Mouse (Mus musculus) MN1 (cell line): ENCODE measurements at regions not wholly inside any gene's neighbourhood (a gene's known extent, or its start where the extent isn't known, plus 50 kb on each side); places are given as distances from the start of the nearest gene placed in this dataset.
A peak's percentile ranks its signal among the peaks of the same experiment; 100 is the strongest.
"Not testable (repeated sequence)": the region's sequence is repeated elsewhere in the genome, so short reads cannot be mapped to it uniquely, and the experiment has no call there.

ENCODE experiments used
- DNase-seq: peaks from one replicate; pipeline ENCODE4 v3.0.0-alpha.2; 2016; ENCODE audit warnings: low spot score

GRCm38 (mm10) chr12:11037951-11038350 is 112.9 kb downstream of the Kcns3 start:
- DNase-seq = no peak

GRCm38 (mm10) chr12:11020571-11021545 is 130.0 kb downstream of the Kcns3 start:
- DNase-seq = no peak

GRCm38 (mm10) chr12:11011159-11011558 is 139.7 kb downstream of the Kcns3 start:
- DNase-seq = no peak

GRCm38 (mm10) chr12:10984295-10984694 is 166.6 kb downstream of the Kcns3 start:
- peak; percentile 2 for DNase-seq

GRCm38 (mm10) chr12:10949184-10949583 is 201.7 kb downstream of the Kcns3 start:
- no peak for DNase-seq

GRCm38 (mm10) chr12:10941064-10941463 is 209.8 kb downstream of the Kcns3 start:
- DNase-seq = no peak

GRCm38 (mm10) chr12:10900054-10900453 is 250.8 kb downstream of the Kcns3 start:
- DNase-seq = not testable (repeated sequence)

GRCm38 (mm10) chr12:10878791-10879190 is 272.1 kb downstream of the Kcns3 start:
- DNase-seq = no peak

GRCm38 (mm10) chr12:10874589-10875554 is 276.0 kb downstream of the Kcns3 start:
- no peak for DNase-seq

- DNase-seq = no peak
Measured at GRCm38 (mm10) chr12:10873716-10874401, 277.0 kb downstream of the Kcns3 start.

GRCm38 (mm10) chr12:10867674-10868635 is 282.9 kb downstream of the Kcns3 start:
- no peak for DNase-seq

- DNase-seq = no peak
Measured at GRCm38 (mm10) chr12:10866907-10867538, 283.8 kb downstream of the Kcns3 start.

- no peak for DNase-seq
Measured at GRCm38 (mm10) chr12:10865294-10865693, 285.6 kb downstream of the Kcns3 start.

- DNase-seq = no peak
Measured at GRCm38 (mm10) chr12:10820335-10820734, 330.5 kb downstream of the Kcns3 start.

- no peak for DNase-seq
Measured at GRCm38 (mm10) chr12:10818083-10818482, 332.8 kb downstream of the Kcns3 start.

GRCm38 (mm10) chr12:10817516-10817915 is 333.3 kb downstream of the Kcns3 start:
- DNase-seq = no peak

GRCm38 (mm10) chr12:10810597-10810996 is 340.3 kb downstream of the Kcns3 start:
- DNase-seq = no peak

GRCm38 (mm10) chr12:10804491-10804890 is 346.4 kb downstream of the Kcns3 start:
- DNase-seq = no peak
